Mouse (Mus musculus): Measurements from ENCODE around the gene Vopp1.
A peak's percentile ranks its signal among the peaks of the same experiment; 100 is the strongest.
"Not testable (repeated sequence)": the region's sequence is repeated elsewhere in the genome, so short reads cannot be mapped to it uniquely, and the experiment has no call there.

Gene Vopp1

DNA sequence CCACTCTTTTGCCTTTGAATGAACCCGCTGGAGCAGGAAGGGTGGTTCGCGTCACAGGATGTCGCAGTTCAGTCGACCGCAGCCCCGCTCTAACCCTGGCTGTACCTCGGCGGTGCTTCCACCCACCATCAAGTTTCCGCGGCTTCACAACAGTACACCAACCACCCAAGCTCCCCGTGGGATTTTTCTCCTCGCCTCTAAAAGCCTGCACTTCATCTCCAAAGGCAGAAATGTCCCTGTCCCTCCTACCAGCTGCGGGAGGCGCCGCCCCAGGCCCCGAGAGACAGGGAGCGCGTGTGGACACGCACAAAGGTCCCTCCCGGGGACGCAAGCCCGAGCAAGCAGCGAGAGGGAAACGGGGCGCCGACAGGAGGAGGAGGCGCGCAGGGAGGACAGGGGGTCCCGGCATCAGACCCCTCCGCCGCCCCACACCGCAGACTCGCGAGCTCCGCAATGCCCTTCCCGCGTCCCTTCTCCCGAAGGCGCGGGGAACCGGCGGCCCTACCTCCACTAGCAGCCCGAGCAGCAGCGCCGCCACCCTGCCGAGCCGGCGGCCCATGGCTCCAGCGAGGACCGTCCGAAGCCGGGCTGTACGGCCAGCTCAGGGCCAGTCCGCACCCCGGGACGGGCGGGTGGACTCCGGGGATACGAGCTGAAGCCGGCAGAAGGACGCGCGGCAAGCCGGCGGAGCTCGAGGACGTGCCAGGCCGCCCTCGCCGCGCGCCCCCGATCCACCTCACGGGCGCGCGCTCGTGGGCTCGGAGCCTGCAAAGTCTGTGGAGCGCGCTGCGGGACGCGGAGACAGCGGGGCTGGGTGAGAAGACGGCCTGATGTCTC is at the start of gene Vopp1:
Gene Vopp1 (minus strand): TSS at position 738 of the 837 bp plus-strand sequence.
- DNase-seq (ENCODE audit: low spot score), result peak; percentile 68

DNA sequence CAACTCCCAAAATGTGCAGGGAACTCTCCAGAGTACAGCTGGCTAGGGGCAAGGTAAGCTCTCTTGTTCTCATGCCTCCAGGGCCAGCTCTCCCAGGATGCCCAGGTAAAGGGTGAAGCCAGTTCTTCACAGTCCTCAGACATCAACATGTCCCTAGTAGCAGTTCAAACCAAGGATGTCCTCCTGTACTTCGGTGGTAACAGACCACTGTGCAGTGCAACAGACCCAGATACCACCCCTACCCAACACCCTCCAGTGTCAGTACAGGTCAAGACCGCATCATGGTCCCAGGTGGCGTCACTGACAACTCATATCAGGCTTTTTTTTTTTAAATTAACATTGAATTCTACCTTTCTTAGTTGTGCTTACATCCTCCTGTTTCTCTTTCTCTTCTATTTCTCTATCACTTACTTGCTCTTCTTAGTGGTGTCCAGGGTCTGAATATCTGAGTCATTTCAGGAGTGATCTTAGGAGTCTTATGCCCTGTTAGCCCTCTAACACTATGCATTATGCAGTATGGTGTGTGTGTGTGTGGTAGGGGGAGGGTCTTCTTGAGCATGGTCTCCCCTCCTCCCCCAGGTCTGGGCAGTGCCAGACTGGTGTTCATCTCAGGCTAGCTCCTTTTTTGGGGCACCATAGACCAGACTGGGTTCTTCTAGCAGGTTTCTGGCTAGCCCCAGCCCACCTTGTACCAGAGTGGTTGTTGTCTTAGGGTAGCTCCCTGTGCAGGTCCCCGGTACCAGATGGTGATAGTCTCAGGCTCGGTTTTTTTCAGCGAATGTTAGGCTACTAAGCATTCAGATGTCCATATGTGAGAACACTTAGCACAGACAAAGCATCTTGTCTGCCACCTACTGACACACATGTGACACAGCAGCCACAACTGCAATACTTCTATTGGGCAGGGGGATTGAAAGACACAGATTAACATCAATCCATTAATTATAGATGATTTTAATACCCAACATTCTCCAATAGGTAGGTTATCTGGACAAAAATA is 34.4 kb upstream of the Vopp1 start:
- DNase-seq (ENCODE audit: low spot score), result peak; percentile 70

DNA sequence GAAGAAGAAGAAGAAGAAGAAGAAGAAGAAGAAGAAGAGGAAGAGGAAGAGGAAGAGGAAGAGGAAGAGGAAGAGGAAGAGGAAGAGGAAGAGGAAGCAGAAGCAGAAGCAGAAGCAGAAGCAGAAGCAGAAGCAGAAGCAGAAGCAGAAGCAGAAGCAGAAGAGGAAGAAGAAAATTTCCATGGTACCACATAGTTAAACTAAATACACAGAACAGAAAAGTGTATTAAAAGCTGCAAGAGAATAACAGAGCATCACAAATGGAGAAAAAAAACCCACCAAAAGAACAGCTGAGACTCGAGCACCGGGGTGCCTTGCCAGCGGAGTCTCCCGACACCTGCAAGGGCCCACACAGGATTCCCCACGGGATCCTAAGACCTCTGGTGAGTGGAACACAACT is 26.2 kb upstream of the Vopp1 start:
- DNase-seq (ENCODE audit: low spot score), result not testable (repeated sequence)

DNA sequence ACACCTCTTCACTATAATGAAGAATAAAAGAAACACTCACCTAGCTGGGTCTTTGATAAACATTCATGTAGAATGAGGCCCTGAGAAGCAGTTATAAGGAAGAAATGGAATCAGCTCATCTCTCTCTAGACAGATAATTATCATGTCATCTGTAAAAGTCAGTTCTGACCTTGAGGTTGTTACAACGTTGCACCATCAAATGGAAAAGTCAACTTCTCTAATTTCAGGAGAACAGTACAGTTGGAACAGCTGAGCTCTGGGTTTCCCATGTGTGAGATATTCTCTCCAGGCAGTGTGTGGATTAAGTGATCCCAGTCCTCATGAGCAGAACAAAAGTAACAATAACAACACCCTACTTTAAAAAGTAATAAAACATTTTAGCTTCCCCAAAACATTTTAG is 25.3 kb upstream of the Vopp1 start, which contains the start of gene Vmn1r21:
Gene Vmn1r21 (minus strand): TSS at position 58 of the 400 bp plus-strand sequence.
- DNase-seq (ENCODE audit: low spot score), result no peak

DNA sequence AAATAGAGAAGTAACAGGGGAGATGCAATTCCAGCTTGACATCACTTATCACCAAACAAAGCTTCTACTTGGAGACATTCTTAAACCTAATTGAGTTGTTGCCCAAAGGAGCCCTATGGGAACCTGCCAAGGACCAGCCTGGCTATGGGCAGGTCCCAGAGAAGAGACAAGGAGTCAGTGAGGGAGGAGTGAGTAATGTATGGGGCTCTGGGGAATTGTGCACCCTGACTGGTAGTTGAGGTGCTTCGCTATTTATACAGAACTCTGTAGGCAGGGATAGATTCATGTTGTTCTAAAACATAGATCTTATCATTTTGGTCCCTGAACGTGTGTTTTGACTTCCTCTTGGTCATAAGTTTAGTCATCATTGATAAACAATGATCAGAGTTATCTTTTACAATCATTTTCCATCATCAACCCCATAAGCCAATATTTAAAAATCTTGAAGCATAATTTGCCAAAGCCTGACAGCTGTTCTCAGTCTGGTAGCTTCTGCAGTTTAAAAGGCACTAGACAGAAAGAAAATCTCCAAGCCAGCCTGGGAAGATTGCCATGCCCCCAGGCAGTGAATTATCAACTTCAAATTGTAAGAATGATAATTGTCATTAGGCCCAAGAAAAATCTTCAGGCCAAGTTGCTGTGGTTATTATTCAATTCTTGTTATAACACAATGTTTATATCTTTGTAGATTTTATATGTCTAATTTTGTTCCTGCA is 14.9 kb upstream of the Vopp1 start:
- DNase-seq (ENCODE audit: low spot score), result peak; percentile 30

DNA sequence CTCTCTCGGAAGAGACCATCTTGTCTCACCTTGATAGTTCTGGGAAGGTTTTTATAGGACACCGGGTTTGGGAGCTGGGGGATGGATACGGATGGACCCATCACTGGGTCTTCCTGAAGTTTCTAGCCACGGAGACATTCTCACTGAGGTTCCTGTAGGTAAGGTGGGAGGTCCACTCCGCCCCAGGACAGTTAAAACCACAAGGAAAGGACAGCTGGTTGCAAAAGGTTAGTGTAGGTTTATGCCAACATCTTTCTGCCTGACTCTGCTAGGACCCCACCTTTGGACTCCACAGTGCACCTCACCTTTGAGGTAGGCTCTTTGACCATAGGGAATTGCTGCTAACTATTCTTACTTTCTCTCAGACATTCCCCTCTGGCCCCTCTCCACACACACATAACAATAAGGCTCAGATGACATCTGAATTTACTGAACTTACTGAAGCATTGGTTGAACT is 328 bp upstream of the Vopp1 start:
- DNase-seq (ENCODE audit: low spot score), result no peak

DNA sequence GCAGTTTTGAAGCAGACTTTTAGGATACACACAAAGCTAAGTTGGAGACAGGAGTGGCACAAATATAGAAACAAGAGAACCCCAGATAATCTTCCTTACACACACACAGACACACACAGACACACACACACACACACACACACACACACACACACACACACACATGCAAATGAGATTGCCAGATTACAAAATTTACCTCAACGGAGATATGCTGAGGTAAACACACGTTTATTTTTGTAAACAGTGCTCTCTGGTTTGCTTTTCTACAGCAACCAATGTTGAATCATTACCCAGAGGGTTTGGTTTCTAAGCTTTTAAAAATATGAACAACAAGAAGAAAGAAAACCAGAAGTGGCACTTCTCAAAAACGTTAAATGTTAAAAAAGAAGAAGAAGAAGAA is 1.5 kb downstream of the Vopp1 start:
- no peak for DNase-seq (ENCODE audit: low spot score)

DNA sequence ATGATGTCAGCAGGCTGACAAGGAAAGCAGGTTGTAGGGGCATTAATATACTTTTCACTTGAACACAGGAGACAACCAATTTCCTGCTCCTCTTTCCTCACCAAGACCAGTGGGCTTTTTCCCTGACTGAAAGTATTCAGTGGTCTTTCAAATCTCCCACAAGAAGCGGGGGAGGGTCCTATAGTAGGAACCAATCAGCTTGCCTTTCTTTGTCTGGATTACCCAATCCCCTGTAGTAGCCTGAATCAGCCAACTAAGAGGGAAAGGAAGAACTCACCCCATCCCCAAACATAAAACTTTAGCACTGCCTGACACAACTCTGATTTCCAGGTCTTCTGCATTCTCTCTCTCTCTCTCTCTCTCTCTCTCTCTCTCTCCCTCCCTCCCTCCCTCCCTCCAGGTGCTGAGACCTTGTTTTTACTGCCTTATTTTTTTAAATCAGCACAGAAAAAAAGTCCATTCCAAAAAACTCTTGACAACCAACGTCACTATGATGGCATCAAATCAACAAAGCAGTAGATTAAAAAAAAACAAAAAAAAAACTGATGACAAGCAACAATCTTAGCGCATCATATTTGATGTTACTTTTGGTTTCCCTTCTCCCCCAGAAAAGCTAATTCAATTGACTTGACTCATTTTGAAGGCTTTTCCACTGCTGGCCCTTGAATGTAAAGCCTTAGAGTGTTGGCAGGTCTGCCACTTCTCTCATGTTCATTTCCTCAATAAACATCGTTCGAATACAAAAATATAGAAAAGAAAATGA is 2.1 kb downstream of the Vopp1 start:
- DNase-seq (ENCODE audit: low spot score), result peak; percentile 25

DNA sequence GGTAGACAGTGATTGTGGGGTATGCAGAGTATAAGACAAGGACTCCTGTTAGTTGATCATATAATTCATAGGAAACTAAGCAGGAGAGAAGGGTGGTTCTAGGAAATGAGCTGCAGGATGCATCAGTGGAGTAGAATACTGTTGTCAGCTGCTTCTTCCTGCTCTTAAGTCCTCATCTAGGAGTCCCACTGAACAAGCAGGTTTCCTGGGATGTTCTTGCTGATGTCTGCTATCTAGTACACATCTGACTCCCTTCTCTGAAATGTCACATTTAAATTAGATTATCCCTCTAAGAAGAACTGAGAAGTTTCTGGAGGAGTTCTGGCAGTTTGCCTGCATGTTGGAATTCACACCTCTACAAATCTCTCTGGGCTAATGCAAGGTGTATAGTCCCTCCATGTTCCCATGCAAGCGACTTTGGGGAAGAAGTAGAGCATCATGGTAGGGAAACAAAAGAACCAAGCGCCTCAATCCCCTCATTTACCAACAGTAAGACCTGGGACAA is 10.5 kb downstream of the Vopp1 start:
- no peak for DNase-seq (ENCODE audit: low spot score)

DNA sequence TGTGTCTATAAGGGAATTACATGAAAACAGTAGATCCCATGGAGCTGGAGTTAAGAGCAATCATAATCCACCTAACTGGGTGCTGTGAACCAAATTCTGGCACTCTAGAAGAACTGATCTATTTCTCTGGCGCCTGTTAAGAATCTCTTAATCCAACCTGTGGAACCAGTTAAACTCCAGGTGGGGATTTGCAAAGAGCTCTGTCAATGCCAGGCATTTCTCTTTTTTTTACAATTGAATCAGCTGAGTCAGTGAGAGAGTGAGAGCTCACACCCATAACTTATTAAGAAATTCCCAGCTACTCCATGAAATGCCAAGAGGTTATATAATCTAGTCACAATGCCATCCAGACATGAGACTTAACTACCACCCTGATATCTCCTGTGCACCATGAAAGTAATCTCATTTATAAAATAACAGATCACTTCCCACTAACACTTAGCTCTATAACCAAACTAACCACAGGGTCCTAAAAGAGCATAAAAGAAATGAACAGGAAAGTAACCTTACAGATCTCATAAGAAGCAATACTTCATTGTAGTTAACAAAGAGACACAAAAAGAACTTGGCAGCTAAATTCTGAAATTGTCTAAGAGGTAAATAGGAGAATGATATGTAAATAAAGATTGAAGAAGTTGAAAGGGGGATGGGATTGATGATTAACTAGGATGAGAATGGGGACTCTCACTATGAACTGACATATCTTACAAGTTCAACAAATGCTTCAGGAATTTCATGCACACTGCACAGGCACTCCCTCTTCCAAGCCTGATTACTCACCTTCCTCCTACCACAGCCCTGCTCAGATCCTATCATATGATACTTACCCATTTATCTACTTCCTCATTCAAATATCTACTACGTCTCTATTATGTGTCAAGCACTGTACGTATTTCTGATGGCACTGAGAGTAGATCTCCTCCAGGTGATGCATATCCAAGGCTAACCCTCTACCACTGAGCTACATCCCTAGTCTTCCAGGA is 12.9 kb downstream of the Vopp1 start:
- DNase-seq (ENCODE audit: low spot score), result no peak

DNA sequence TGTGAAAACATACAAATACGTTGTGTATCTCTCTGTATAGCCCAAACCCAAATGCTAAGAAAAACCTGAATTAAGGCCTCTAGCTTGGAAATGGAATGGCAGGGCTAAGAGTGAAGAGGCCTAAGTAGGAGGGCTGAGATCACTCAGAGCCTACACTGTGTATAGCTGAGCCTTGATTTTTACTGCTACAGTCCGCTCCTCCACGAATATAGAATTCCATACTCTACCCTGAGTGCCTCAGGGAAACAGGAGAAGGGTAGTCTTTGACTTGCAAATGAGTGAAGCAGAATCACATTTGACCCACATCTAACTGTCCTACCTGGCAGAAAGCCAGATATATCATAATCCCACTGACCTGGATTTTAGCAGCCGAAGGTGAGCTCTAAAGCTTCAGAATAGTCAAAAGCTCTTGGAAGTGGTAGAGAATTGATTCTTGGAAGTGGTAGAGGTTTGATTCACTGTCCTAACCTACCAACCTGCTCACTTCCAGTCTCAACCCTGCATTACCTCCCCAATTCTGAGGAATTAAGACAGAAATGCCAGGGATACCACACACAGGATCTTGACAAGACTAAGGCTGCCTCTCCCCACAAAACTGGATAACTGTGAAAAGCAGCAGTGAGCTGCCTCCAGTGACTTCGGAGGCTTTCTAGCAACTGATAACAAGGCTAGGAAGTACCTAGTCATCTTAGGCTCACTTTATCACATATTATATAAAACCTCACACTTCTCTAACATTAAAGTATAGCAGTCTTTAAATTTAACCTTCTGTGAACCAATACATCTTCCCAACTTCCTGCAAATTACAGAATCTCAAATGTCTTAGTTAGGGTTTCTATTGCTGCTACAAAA is 19.5 kb downstream of the Vopp1 start:
- DNase-seq (ENCODE audit: low spot score), result no peak

DNA sequence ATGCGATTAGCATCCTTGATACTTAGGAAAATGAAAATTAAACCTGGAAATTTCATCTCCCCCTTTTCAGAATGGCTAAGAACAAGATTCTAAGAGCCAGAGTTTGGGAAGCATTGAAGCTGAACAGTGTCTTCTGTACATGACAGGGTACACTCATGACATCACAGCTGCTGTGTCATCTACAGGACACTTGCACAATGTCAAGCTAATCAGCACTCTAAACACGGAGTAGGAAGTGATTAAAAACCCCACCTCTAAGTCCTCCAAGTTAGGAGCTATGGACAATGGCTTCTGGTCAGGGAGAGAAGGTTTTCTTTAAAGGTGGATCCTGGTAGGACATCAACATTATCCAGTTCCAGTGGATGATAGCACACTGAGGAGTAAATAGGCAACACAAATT is 21.8 kb downstream of the Vopp1 start:
- DNase-seq (ENCODE audit: low spot score), result no peak

DNA sequence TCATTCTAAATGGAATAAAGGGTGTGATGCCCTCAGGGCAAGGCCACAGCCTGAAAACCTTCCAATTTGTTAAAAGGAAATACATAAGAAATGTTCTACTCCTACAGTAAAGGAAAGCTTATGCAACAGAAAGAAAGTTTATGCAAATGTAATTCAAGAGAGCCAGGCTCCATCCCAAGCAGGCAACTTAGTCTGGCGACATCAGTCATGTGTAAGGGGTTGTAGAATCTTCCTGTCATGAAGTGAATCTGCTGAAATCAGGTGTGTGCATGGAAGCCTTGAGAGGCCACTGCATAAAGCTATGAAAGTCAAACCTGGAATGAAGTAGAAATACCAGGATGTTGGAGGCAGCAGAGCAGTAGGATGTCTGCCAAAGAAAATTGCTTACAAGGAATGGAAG is 26.0 kb downstream of the Vopp1 start:
- peak; percentile 44 for DNase-seq (ENCODE audit: low spot score)

DNA sequence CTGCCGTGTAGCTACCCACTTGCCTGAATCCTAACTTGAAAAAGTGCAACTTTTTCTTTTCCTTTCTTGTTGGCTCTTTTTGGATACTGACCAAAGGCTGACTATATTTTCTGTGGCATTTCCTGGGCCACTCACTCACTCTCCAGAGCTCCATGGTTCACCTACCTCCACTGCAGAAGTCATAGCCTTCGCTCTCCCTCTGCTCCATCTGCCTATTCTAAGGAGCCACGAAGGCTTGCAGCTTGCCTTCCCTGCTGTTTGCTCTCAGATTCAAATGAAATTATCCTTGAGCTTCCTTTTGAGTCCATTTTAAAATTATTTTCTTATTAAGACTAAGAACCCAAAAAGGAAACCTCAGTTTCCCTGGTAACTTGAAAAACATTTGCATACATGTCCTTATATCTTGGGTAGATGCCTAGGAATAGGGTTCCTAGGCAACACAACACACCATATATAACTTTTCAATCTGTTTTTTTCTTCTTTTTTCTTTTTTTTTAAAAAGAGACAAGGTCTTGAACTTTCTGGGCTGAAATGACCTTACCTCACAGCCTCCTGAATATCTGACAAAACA is 28.0 kb downstream of the Vopp1 start:
- no peak for DNase-seq (ENCODE audit: low spot score)

DNA sequence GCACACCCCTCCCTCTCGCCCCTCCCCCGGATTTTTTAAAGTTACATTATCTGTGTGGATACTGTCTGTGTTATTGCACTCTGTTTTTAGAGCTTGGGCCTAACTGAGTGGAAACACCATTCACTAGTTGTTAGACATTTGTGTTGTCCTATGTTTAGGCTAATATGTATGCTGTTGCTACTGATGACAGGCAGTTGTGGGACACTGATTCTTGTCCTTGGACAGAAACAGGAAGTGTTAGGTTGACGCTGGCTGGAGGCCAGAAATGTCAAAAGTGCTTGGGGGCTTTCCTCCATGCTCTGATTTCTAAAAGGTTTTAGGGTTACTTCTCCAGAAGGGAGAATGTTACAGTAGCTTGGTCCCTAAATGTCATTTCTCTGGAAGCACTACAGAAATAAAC is 29.1 kb downstream of the Vopp1 start:
- DNase-seq (ENCODE audit: low spot score), result no peak

DNA sequence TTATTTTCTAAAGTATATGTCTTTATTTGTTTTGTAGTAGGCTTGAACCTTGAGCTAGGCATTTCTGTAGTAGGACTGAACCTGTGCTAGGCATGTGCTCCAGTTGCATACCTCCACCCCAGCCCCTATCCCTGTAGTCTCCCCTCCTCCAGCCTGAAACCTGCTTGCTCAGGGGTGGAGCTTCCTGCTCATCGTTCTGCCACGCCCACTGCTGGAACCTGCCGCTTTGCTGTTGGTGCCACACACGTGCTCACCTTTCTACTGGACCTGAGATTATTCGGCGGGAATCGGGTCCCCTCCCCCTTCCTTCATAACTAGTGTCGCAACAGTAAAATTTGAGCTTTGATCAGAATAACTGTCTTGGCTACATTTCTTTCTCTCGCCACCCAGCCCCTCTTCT is 32.1 kb downstream of the Vopp1 start:
- not testable (repeated sequence) for DNase-seq (ENCODE audit: low spot score)

DNA sequence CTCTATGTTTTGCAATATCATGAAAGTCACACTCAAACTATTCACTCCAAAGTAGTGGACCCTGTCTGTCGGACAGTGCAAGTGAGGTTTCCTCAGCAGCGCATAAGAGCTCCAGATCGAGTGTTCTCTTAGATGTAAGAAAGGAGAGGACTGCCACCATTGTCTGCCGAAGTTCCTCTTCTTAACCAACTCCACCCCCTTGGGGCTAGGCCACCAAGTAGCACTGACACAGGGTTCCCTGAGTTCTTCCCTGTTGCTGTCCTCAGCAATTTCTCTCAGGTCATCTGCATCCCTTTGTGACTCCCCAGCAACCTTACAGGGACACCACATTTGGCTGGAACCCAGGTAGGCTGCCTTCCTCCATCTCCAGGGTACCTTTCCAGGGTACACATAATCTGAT is 34.4 kb downstream of the Vopp1 start:
- DNase-seq (ENCODE audit: low spot score), result no peak

DNA sequence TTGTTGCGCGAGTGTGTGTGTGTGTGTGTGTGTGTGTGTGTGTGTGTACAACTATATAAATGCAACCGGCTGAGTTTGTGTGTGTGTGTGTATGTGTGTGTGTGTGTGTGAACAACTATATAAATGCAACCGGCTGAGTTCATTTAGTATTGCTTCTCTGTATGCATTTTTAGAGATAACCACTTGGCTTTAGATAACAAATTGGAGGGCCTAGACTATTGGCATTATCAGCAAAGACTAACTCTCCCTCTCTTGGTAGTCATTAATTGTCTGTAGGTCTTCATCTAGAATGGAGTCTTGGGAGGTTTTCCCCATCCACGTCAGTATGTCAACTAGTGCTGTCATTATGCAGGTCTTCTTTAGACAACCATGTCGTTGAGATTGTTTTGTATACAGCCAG is 37.6 kb downstream of the Vopp1 start:
- no peak for DNase-seq (ENCODE audit: low spot score)

DNA sequence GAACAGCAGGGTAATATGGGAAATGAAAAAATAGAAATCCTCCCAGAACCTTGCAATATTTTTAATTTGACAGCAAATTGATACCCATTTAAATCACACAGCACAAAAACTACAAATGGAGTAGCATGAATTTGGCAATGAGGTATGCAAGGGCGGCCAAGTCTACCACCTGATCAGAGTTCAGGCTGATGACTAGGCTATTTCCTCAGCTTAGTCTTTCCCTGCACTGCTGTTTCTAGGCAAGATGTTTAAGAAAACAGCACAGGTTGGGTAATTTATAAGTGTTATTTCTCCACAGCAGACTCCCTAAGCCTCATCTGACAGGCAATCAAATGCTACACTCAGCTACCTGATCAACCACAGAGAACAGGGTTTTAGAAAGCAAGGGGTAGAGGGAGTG is 40.7 kb downstream of the Vopp1 start:
- DNase-seq (ENCODE audit: low spot score), result peak; percentile 67

Measured in adipocyte (in vitro differentiated cells).